Mouse (Mus musculus): ENCODE data around the gene Dcx.

Dcx gene

GRCm38 (mm10) chrX:143827212-143827611 is 105.9 kb downstream of the Dcx start, which contains the start of gene Capn6:
TSS of gene Capn6 (minus strand) at chrX:143827414.
- no peak for DNase-seq (ENCODE audit: low spot score in 2 of 2)

- DNase-seq (ENCODE audit: low spot score in 2 of 2): no peak
Measured at GRCm38 (mm10) chrX:143826521-143826920, 106.6 kb downstream of the Dcx start.

- no peak for DNase-seq (ENCODE audit: low spot score in 2 of 2)
Measured at GRCm38 (mm10) chrX:143818961-143819360, 114.2 kb downstream of the Dcx start.

GRCm38 (mm10) chrX:143815948-143816347 is 117.2 kb downstream of the Dcx start:
- DNase-seq (ENCODE audit: low spot score in 2 of 2): no peak

All from right cerebral cortex, postnatal 36 days (tissue).